8 mouse cellular contexts compared by ENCODE assay signal in the genomic region with DNA sequence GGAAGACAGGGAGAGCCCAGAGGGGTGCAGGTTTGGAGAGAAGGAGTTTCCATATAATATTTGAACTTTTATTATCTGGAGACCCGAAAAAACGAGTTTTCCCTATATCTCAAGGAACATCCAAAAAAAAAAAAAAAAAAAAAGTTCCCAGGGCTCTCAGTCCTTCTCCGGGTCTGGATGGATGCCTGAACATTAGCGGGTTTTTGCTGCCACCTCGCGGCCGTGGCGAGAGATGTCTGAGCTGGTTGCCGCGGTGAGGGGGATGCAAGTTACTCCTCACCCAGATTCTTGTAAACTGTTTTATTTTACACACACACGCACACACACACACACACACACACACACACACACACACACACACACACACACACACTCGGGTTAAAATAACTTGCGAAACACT. TPM values are rescaled to one million over a fixed set of nuclear protein-coding genes. Genes with fewer than 3 reads are reported as not detected.
DNase-seq lines count a peak whose midpoint lies in the region; ATAC-seq and TF ChIP-seq lines count a peak whose summit lies in the region.

No protein-coding gene starts in this region.

- H3K4me1 ChIP-seq in G1E (ENCODE audit: insufficient read depth, low read depth, low read length), result no peaks in the 10 kb centered on the region; the same call in 1 of the 2 replicates
- H3K4me1 ChIP-seq in kidney, embryonic 14.5 days (ENCODE audit: control insufficient read depth, insufficient read depth, low read length), result no peaks in the 10 kb centered on the region
- H3K4me1 ChIP-seq in limb, embryonic 12.5 days (replicated peaks), result no peaks in the 10 kb centered on the region

- DNase-seq in 416B (ENCODE audit: low read depth) (peak; percentile 31), G1E (ENCODE audit: low spot score) (peak; percentile 46)
- DNase-seq in cerebellum, adult 9-10 months, result peak; percentile 75
- peak; percentile 68 to 82 for DNase-seq in frontal cortex, postnatal 14 days (ENCODE audit: low spot score in 2 of 2)
- DNase-seq in retina, embryonic 14.5 days (ENCODE audit: low spot score), result peak; percentile 90
- DNase-seq in urinary bladder, postnatal 25 days (ENCODE audit: low spot score), result peak; percentile 75

- WGBS in kidney, embryonic 14.5 days, result 2% methylated on average over 13 of the region's 13 CpGs
- WGBS in limb, embryonic 12.5 days, result 3% methylated on average over 13 of the region's 13 CpGs

- H3K4me3 ChIP-seq in G1E (ENCODE audit: low read depth, low read length), result no peak overlapping the region
- H3K4me3 ChIP-seq in kidney, embryonic 14.5 days (ENCODE audit: low read length), result no peak overlapping the region
- no peak overlapping the region for H3K4me3 ChIP-seq in limb, embryonic 12.5 days (replicated peaks)

- TF ChIP-seq CTCF in G1E (IDR thresholded peaks at IDR 0.05; ENCODE audit: low read depth, low read length), result no peak

- ATAC-seq in G1E (ENCODE audit: extremely low read depth, insufficient number of reproducible peaks, low FRiP score, poor library complexity, severe bottlenecking), result no peak
- ATAC-seq in kidney, embryonic 14.5 days (ENCODE audit: low FRiP score, low TSS enrichment), result peak; percentile 77; the same call in 1 of the 2 replicates
- ATAC-seq in limb, embryonic 12.5 days (ENCODE audit: insufficient number of reproducible peaks, insufficient read depth, low FRiP score, low TSS enrichment, low read depth), result no peak

- no peaks in the 10 kb centered on the region for H3K9me3 ChIP-seq in G1E (replicated peaks)
- no peaks in the 10 kb centered on the region for H3K9me3 ChIP-seq in kidney, embryonic 14.5 days (ENCODE audit: control insufficient read depth, low read length)
- H3K9me3 ChIP-seq in limb, embryonic 12.5 days, result no peaks in the 10 kb centered on the region

- no peaks in the 10 kb centered on the region for H3K36me3 ChIP-seq in G1E (replicated peaks)
- no peaks in the 10 kb centered on the region for H3K36me3 ChIP-seq in kidney, embryonic 14.5 days (ENCODE audit: control insufficient read depth, insufficient read depth, low read length)
- H3K36me3 ChIP-seq in limb, embryonic 12.5 days, result no peaks in the 10 kb centered on the region

- H3K4me2 ChIP-seq in kidney, embryonic 14.5 days (replicated peaks; ENCODE audit: low read depth, low read length), result no peak overlapping the region
- peak overlapping the region; percentile 27; the same call in 1 of the 2 replicates for H3K4me2 ChIP-seq in limb, embryonic 12.5 days

- no peak overlapping the region for H3K27ac ChIP-seq in kidney, embryonic 14.5 days (ENCODE audit: low read depth, low read length)
- H3K27ac ChIP-seq in limb, embryonic 12.5 days, result no peak overlapping the region

- peaks cover 7% of the 10 kb centered on the region; the same call in 1 of the 2 replicates for H3K27me3 ChIP-seq in G1E (ENCODE audit: insufficient read depth, low read length)
- H3K27me3 ChIP-seq in kidney, embryonic 14.5 days (ENCODE audit: control insufficient read depth, insufficient read depth, low read length), result peaks cover 42% of the 10 kb centered on the region
- peaks cover 78% of the 10 kb centered on the region for H3K27me3 ChIP-seq in limb, embryonic 12.5 days

- no peak overlapping the region for H3K9ac ChIP-seq in kidney, embryonic 14.5 days (ENCODE audit: low read depth, low read length)
- no peak overlapping the region for H3K9ac ChIP-seq in limb, embryonic 12.5 days (replicated peaks)

RNA-seq across cellular contexts. Expression of a gene that starts 20.2 kb away (rescaled TPM):
- not detected in 2 replicates for total RNA-seq in G1E (2014; fragmentation: Nextera tagmentation)
- total RNA-seq in G1E (2017), result 0.05 and 0.12 TPM in 2 replicates
- 0.03 TPM in 1 of 2 replicates, not detected in the other for polyA plus RNA-seq in G1E (2012)
- not detected in 2 replicates for polyA plus RNA-seq in kidney, embryonic 14.5 days (2014; fragmentation: Nextera tagmentation; extraction: Ambion mirVana)
- polyA plus RNA-seq in limb, embryonic 12.5 days (2016; fragmentation: Nextera tagmentation; extraction: Ambion mirVana), result not detected in 2 replicates

RNA-seq across cellular contexts. Expression of a gene that starts 54.5 kb away (rescaled TPM):
- total RNA-seq in G1E (2014; fragmentation: Nextera tagmentation) (not detected in 2 replicates), G1E (2017) (0.06 TPM in 1 of 2 replicates, not detected in the other)
- polyA plus RNA-seq in G1E (2012), result not detected in 2 replicates
- polyA plus RNA-seq in kidney, embryonic 14.5 days (2014; fragmentation: Nextera tagmentation; extraction: Ambion mirVana), result 21.2 and 24.5 TPM in 2 replicates
- polyA plus RNA-seq in limb, embryonic 12.5 days (2016; fragmentation: Nextera tagmentation; extraction: Ambion mirVana), result 11.0 and 12.3 TPM in 2 replicates

Comparison
In these comparisons a context has a peak if more than half of its experiments do, and no peak if none do; other contexts are left out.
1. DNase-seq: peak in every context shown above with its lines; median percentile 90 in retina, embryonic 14.5 days; 75 in cerebellum, adult 9-10 months; 75 in frontal cortex, postnatal 14 days; 75 in urinary bladder, postnatal 25 days; 46 in G1E; 31 in 416B.
2. RNA of a gene that starts 54.5 kb away (polyA plus RNA-seq): 21.2 to 24.5 TPM in kidney, embryonic 14.5 days and 11.0 to 12.3 TPM in limb, embryonic 12.5 days; not detected in G1E; every median in the first group is over 10 times any median in the second.